Mouse (Mus musculus): ENCODE measurements around the gene Dgkg.

- TF ChIP-seq CTCF (IDR thresholded peaks at IDR 0.05; ENCODE audit: borderline replicate concordance, insufficient read depth, low read depth, low read length) (no peak), POLR2A (IDR thresholded peaks at IDR 0.05; ENCODE audit: borderline replicate concordance, insufficient read depth, low read length) (no peak)
These were observed 141.5 kb downstream of the Dgkg start for GRCm38 (mm10) chr16:22515476-22515875.

All from cerebellum, adult 2 months (tissue).